Mouse (Mus musculus): ENCODE results near the gene Gm28551.
"Not testable (repeated sequence)": the region's sequence is repeated elsewhere in the genome, so short reads cannot be mapped to it uniquely, and the experiment has no call there.

Gene Gm28551

DNA sequence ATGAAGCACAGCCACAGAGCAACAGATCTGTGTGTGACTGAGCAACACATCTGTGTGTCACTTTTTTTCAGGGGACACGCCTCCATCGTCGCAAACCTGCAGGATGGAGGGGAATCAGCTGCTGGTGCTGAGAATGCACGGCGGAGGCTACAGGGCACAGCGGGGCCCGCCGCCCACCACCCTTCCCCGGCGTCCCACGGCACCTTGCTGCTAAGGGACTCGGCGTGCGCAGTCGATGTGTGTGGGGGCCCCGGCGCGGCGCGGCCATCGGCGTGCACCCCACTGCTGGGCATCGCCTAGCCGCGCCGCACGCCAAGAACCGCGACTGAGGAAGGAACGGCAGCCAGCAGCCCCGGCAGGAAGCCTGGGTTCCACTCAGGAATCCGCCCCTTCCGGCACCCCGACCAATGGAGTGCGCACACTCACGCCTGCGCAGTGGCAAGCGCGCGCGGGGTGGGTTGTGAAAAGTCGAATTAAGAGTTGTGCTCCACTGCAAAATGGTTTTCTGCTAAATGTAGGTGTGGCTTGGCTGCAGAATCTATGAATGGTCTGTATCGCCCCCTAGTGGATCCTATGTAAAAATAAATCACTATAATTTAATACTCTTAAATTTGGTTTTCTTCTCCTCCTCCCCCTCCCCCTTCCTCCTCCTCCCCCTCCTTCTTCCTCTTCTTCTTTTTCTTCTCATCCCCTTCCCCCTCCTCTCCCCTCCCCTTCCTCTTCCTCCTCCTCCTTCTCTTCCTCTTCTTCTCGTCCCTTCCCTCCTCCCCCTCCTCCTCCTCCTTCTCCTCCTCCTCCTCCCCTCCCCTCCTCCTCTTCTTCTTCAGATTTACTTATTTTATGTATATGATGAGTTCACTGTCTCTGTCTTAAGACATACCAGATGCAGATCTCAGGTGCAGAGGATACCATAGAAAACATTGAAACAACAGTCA, at the start of gene Gm28551, which contains the start of the genes Asdurf and Asnsd1:
Gm28551 (minus strand) TSS at position 341 of the 935 bp plus-strand sequence.
Asdurf (minus strand) TSS at position 293 of the 935 bp plus-strand sequence.
Asnsd1 (minus strand) TSS at position 426 of the 935 bp plus-strand sequence.
- peak; percentile 94 for DNase-seq (ENCODE audit: low read depth, low spot score)

DNA sequence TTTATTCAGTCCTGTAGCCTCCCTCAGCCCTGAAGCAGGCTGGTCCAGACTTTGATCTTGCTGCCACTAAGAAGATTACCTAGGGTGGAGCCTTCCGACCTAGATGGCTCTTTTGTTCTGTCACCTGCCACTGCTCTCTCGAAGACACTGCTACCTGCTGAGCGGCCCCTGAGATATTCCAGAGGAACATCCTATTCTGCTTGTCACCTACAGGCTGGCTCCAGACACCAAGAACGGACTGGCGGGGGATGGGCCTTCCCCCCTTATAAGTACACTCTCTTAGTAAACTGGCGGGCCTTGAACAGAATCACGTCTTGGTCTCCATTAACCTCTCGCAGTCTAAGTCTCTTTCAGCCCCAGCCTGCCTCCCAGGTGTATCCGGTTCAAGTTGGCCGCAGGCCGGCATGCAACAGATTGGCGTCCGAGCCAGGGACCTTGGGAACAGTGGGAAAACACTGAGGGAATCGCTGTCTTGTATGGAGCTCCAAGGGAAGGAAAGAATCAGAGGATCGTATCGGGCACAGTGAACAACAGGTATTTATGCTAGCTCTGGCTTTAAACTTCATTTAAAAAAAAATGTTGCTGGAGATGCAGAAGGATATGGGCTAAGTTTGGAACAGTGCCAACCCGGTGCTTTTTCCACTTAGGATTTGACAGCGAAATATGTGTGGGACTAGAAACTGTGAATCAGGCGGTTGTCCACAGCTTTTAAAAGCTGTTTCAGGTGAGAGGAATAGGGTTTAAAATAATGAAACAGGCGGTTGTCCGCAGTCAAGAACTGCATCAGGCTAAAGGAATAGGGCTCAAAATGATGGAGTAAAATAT, 41.7 kb upstream of the Gm28551 start:
- not testable (repeated sequence) for DNase-seq (ENCODE audit: low read depth, low spot score)

DNA sequence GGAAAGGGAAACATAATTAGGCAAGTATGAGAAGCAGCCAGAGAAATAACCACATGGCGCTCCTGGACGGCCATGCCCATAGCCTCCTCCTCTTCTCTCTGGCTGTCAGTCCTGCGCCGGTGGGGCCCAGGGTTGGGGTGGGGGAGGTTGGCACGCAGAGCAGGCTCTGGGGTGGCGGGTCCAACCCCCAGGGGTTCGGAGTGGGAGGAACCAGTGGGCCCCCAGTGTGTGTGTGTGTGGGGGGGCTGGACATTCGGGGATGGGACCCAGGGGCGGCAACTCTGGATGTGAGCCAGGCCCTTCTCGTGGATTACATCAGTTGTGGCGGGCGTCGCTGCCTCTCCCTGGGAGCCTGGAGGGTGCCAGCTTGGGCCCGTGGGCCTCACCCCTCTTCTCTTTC, 36.3 kb upstream of the Gm28551 start:
- DNase-seq (ENCODE audit: low read depth, low spot score), result no peak

DNA sequence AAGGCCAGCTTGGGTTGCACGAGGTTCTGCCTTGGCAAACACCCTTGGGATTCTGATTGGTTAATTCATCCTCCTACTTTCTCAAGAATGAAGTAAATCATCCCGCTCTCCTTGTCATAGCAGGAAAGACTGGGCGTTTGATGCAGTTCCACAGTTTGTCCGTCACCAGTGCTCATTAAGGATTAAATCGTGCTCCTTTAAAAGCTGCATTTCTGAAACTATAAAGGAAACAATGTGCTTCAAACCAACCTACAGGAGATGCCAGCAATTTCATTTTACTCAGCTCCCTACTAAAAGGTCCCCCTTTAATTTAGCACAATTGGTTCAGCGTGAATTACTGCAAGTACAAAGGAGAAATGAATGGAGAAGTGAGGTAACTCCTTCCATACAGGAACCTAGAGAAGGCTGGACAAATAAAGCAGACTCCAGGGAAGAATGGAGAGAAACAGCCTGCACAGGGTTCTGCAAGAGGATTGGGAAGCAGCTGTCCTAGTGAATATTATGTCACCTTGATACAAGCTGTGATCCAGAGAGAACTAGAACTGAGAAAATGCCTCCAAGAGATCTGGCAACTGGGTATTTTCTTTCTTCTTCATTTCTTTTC, 31.7 kb upstream of the Gm28551 start:
- DNase-seq (ENCODE audit: low read depth, low spot score), result no peak

DNA sequence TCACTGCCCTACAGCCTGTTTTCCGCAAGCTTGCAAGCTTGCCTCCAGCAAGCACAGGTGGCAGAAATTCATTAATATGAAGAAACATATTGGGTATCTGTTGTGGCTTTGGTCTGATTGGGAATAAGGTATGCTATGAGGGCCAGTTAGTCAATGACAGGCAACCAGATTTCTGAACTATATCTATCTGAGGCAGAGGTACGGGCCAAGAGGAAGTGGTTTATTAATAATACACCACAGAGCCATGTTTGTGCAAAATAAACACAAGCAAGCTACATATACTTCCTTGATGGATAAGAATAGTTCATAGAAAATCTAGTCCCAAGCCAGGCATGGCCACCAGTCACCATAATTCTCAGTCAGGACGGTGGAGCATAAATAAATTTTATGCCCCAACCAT, 25.3 kb upstream of the Gm28551 start:
- DNase-seq (ENCODE audit: low read depth, low spot score), result no peak

GRCm38 (mm10) chr1:53375965-53376364, 23.5 kb upstream of the Gm28551 start:
- DNase-seq (ENCODE audit: low read depth, low spot score), result not testable (repeated sequence)

GRCm38 (mm10) chr1:53358988-53359387, 6.5 kb upstream of the Gm28551 start:
- no peak for DNase-seq (ENCODE audit: low read depth, low spot score)

GRCm38 (mm10) chr1:53341071-53341470, 11.4 kb downstream of the Gm28551 start:
- DNase-seq (ENCODE audit: low read depth, low spot score), result no peak

- not testable (repeated sequence) for DNase-seq (ENCODE audit: low read depth, low spot score)
These were observed 15.1 kb downstream of the Gm28551 start for GRCm38 (mm10) chr1:53337403-53337802.

DNA sequence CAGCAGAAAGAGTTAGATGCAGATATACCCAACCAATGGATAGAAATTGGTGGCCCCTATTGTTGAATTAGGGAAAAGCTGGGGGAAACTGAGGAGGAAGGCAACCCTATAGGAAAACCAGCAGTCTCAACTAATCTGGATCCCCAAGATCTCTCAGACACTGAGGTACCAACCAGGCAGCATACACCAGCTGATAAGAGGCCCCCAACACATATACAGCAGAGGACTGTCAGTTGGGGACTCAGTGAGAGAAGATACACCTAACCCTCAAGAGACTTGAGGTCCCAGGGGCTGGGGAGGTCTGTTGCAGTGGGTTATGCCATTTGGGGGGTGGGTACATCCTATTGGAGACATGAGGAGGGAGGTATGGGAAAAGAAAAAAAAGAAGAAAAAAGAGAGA, 17.0 kb downstream of the Gm28551 start:
- no peak for DNase-seq (ENCODE audit: low read depth, low spot score)

GRCm38 (mm10) chr1:53333527-53333926, 18.9 kb downstream of the Gm28551 start:
- DNase-seq (ENCODE audit: low read depth, low spot score), result not testable (repeated sequence)

GRCm38 (mm10) chr1:53324827-53325494, 27.5 kb downstream of the Gm28551 start:
- DNase-seq (ENCODE audit: low read depth, low spot score), result no peak

DNA sequence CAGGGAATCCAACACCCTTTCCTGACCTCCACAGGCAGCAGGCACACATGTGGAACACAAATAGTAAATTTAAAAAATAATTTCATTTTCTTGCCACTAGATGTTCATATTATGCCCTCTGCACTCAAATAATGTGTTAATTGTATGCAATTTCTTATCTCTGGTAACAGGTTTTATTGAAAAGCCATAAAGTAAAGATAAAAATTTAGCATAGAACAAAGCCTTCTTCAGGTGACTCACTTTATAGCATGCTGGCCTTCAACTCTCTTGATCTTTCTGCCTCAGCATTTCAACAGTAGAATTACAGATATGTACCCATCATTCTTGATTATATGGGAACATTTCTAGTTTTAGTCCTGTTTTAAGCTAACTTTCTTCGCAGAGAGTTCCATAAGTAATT, 28.2 kb downstream of the Gm28551 start:
- no peak for DNase-seq (ENCODE audit: low read depth, low spot score)

DNA sequence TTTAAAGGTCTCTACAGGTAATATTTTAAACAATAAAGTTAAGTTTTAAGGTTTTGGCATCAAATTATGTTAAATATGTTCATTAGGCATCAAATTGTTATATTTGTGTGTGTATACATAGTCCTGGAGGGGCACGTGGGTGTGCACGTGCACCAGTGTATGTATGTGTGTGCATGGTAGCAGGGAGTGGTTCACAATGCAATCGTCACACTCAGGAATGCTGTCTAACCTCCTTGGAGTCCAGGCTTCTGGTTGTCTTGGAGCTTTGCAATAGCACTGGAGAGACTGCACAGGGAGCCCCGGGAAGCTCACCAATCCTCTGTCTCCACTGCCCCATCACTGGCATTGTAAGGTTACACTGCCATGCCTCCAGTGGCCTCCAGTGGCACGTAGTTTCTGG, 29.2 kb downstream of the Gm28551 start:
- DNase-seq (ENCODE audit: low read depth, low spot score), result no peak

DNA sequence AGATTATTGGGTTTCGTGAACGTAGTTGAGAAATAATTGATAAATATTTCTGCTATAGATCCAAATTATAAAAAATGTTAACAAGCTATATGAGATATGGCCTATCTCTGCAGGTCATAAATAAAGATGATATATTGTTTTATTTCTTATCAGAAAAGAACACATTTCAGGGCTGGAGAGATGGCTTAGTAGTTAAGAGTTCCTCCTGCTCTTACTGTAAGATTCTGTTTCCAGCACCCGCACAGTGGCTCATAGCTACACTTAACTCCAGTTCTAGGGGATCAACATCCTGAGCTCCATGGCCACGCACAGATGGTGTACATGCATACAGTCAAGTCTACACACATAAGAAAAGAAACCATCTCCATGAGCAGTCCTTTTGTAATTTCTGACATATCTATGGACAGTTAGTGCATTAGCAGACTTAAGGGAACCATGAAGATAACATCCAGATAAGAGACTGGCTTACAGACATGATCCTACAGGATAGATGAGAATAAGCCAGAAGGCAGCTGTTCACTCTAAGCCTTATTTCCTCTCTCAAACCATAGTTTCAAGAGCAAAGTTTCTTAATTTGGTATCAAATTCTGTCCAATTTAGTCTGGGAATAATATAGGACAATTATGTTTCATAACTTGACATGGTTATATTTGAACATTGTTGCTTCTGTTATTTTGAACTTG, 30.7 kb downstream of the Gm28551 start:
- DNase-seq (ENCODE audit: low read depth, low spot score), result no peak

GRCm38 (mm10) chr1:53312989-53313967, 39.2 kb downstream of the Gm28551 start, which contains the start of gene Osgepl1:
Gene Osgepl1, plus strand, starts transcription at chr1:53313624.
- DNase-seq (ENCODE audit: low read depth, low spot score), result peak; percentile 72

GRCm38 (mm10) chr1:53300506-53300905, 52.0 kb downstream of the Gm28551 start:
- DNase-seq (ENCODE audit: low read depth, low spot score), result no peak

- peak; percentile 88 for DNase-seq (ENCODE audit: low read depth, low spot score)
These were observed 55.7 kb downstream of the Gm28551 start, which contains the start of the genes Pms1, Ormdl1 and Gm28778 for GRCm38 (mm10) chr1:53296581-53297383. Gene Pms1, minus strand, starts transcription at chr1:53297018. Gene Ormdl1, plus strand, starts transcription at chr1:53297095. Gene Gm28778, plus strand, starts transcription at chr1:53297111.

Data from retina, postnatal 7 days (tissue).